Mouse (Mus musculus) forebrain, postnatal 0 days (tissue): ENCODE data around the gene Vps37c. TPM values are rescaled to one million over a fixed set of nuclear protein-coding genes. Genes with fewer than 3 reads are reported as not detected.

Experiments used
- ATAC-seq: fragments of 200-750 bp; cut with Nextera tagmentation; 2 replicates; pipeline ENCODE4 v1.8.0; 2017; ENCODE audit warnings: mild to moderate bottlenecking, moderate library complexity
- DNase-seq: peaks from one replicate; pipeline ENCODE4 v3.0.0-alpha.2; 2015
- H3K27ac ChIP-seq: fragments of 300-500 bp; sonication (generic); 2 replicates; pipeline ENCODE4 v1.5.1; 2014; ENCODE audit warnings: low read depth, mild to moderate bottlenecking, antibody characterized with exemption, low read length, moderate library complexity, mixed read lengths
- H3K27me3 ChIP-seq: fragments of 300-500 bp; sonication (generic); 2 replicates; pipeline ENCODE4 v1.6.1; 2014; ENCODE audit warnings: mild to moderate bottlenecking, low read length, mixed read lengths; ENCODE audit not compliant: insufficient read depth
- H3K36me3 ChIP-seq: fragments of 300-500 bp; sonication (generic); 2 replicates; pipeline ENCODE4 v1.6.1; 2014; ENCODE audit warnings: mild to moderate bottlenecking, moderate library complexity; ENCODE audit not compliant: insufficient read depth
- H3K4me1 ChIP-seq: fragments of 300-500 bp; sonication (generic); 2 replicates; pipeline ENCODE4 v1.6.1; 2014; ENCODE audit warnings: antibody characterized with exemption; ENCODE audit not compliant: insufficient read depth
- H3K4me2 ChIP-seq: fragments of 300-500 bp; sonication (generic); 2 replicates; pipeline ENCODE4 v1.6.1; 2014; ENCODE audit warnings: low read depth, mild to moderate bottlenecking, moderate library complexity
- H3K4me3 ChIP-seq: fragments of 300-500 bp; sonication (generic); 2 replicates; pipeline ENCODE4 v1.5.1; 2014; ENCODE audit warnings: low read depth, low read length, mixed read lengths
- H3K9ac ChIP-seq: fragments of 300-500 bp; sonication (generic); 2 replicates; pipeline ENCODE4 v1.6.1; 2014; ENCODE audit warnings: mild to moderate bottlenecking
- H3K9me3 ChIP-seq: fragments of 300-500 bp; sonication (generic); 2 replicates; pipeline ENCODE4 v1.6.1; 2016; ENCODE audit warnings: low read length
- CTCF ChIP-seq: sonication (generic); IDR thresholded peaks from 2 replicates; pipeline ENCODE4 v1.5.1; 2016; ENCODE audit warnings: antibody characterized with exemption, control low read depth, low read depth
- WGBS: fragments of 180-500 bp; shearing (Covaris S2); extraction: QIAGEN DNeasy Blood & Tissue Kit; methylation state at CpG from one replicate; pipeline ENCODE4 v1.1.7; 2014; 5-methylcytosine and 5-hydroxymethylcytosine counted together
- polyA plus RNA-seq: library from polyadenylated mRNA; unstranded; fragments of >200 nt; fragmentation: Nextera tagmentation; extraction: Ambion mirVana; gene quantifications from 2 replicates; pipeline ENCODE4 v1.2.1, GENCODE M21; 2015
- total RNA-seq: library from RNA; depleted of rRNA; stranded (reverse); fragments of >200 nt; gene quantifications from 2 replicates; pipeline ENCODE4 v1.2.3, GENCODE M21; 2014

Vps37c gene
- total and polyA plus RNA-seq, 2 experiments from 2014 or later: 29.0 to 34.5 TPM

GRCm38 (mm10) chr19:10747718-10748117, 59.2 kb downstream of the Vps37c start:
- Histone ChIP-seq H3K4me2 (no peak overlapping the region), H3K27ac (no peak overlapping the region), H3K9ac (no peak overlapping the region), H3K27me3 (no peaks in the 10 kb centered on the region), H3K36me3 (no peaks in the 10 kb centered on the region), H3K9me3 (no peaks in the 10 kb centered on the region), H3K4me1 (no peaks in the 10 kb centered on the region), H3K4me3 (no peak overlapping the region)
- no peak for TF ChIP-seq CTCF
- ATAC-seq (no peak), DNase-seq (no peak)
- 91% methylated on average over 6 of the region's 6 CpGs for WGBS

- H3K9me3 ChIP-seq: no peaks in the 10 kb centered on the region
- H3K27ac ChIP-seq: no peak overlapping the region
- H3K4me1 ChIP-seq: no peaks in the 10 kb centered on the region
- H3K4me3 ChIP-seq: no peak overlapping the region
- no peak overlapping the region for H3K9ac ChIP-seq
- DNase-seq: no peak
- no peaks in the 10 kb centered on the region for H3K36me3 ChIP-seq
- WGBS: 57% methylated on average over 11 of the region's 11 CpGs
- no peak overlapping the region for H3K4me2 ChIP-seq
- ATAC-seq: no peak
- no peak for TF ChIP-seq CTCF
- no peaks in the 10 kb centered on the region for H3K27me3 ChIP-seq
These were observed 60.0 kb downstream of the Vps37c start for GRCm38 (mm10) chr19:10748401-10749102.

- H3K4me1 ChIP-seq: no peaks in the 10 kb centered on the region
- WGBS: 85% methylated on average over 6 of the region's 6 CpGs
- DNase-seq (no peak), ATAC-seq (no peak)
- H3K27me3 ChIP-seq: no peaks in the 10 kb centered on the region
- H3K9ac ChIP-seq: no peak overlapping the region
- H3K36me3 ChIP-seq: no peaks in the 10 kb centered on the region
- no peaks in the 10 kb centered on the region for H3K9me3 ChIP-seq
- no peak overlapping the region for H3K4me3 ChIP-seq
- no peak overlapping the region for H3K4me2 ChIP-seq
- no peak overlapping the region for H3K27ac ChIP-seq
- TF ChIP-seq CTCF: no peak
These were observed 60.8 kb downstream of the Vps37c start for GRCm38 (mm10) chr19:10749295-10749694.

GRCm38 (mm10) chr19:10750161-10750560, 61.6 kb downstream of the Vps37c start:
- H3K36me3 ChIP-seq: no peaks in the 10 kb centered on the region
- TF ChIP-seq CTCF: no peak
- DNase-seq: no peak
- H3K9ac ChIP-seq: no peak overlapping the region
- H3K27ac ChIP-seq: no peak overlapping the region
- no peaks in the 10 kb centered on the region for H3K9me3 ChIP-seq
- no peak for ATAC-seq
- no peaks in the 10 kb centered on the region for H3K4me1 ChIP-seq
- 85% methylated on average over 6 of the region's 6 CpGs for WGBS
- no peaks in the 10 kb centered on the region for H3K27me3 ChIP-seq
- no peak overlapping the region for H3K4me2 ChIP-seq
- H3K4me3 ChIP-seq: no peak overlapping the region

- no peak overlapping the region for H3K9ac ChIP-seq
- 89% methylated on average over 1 of the region's 1 CpGs for WGBS
- ATAC-seq (no peak), DNase-seq (no peak)
- no peak for TF ChIP-seq CTCF
- H3K9me3 ChIP-seq: no peaks in the 10 kb centered on the region
- H3K27me3 ChIP-seq: no peaks in the 10 kb centered on the region
- H3K4me3 ChIP-seq: no peak overlapping the region
- no peaks in the 10 kb centered on the region for H3K36me3 ChIP-seq
- H3K27ac ChIP-seq: no peak overlapping the region
- no peaks in the 10 kb centered on the region for H3K4me1 ChIP-seq
- no peak overlapping the region for H3K4me2 ChIP-seq
These were observed 63.1 kb downstream of the Vps37c start for GRCm38 (mm10) chr19:10751607-10752006.

- H3K27me3 ChIP-seq: no peaks in the 10 kb centered on the region
- H3K27ac ChIP-seq: no peak overlapping the region
- no peaks in the 10 kb centered on the region for H3K4me1 ChIP-seq
- no peaks in the 10 kb centered on the region for H3K36me3 ChIP-seq
- no peak overlapping the region for H3K4me2 ChIP-seq
- 77% methylated on average over 6 of the region's 6 CpGs for WGBS
- no peak for TF ChIP-seq CTCF
- H3K9me3 ChIP-seq: no peaks in the 10 kb centered on the region
- no peak for DNase-seq
- H3K4me3 ChIP-seq: no peak overlapping the region
- H3K9ac ChIP-seq: no peak overlapping the region
- ATAC-seq: no peak
These were observed 63.6 kb downstream of the Vps37c start for GRCm38 (mm10) chr19:10752106-10752505.

GRCm38 (mm10) chr19:10752646-10753045, 64.1 kb downstream of the Vps37c start:
- Histone ChIP-seq H3K9ac (no peak overlapping the region), H3K4me2 (no peak overlapping the region), H3K27me3 (no peaks in the 10 kb centered on the region), H3K36me3 (no peaks in the 10 kb centered on the region), H3K27ac (no peak overlapping the region), H3K4me3 (no peak overlapping the region), H3K4me1 (no peaks in the 10 kb centered on the region), H3K9me3 (no peaks in the 10 kb centered on the region)
- no peak for TF ChIP-seq CTCF
- DNase-seq (no peak), ATAC-seq (no peak)
- 95% methylated on average over 5 of the region's 5 CpGs for WGBS

GRCm38 (mm10) chr19:10757125-10757524, 68.6 kb downstream of the Vps37c start:
- H3K9ac ChIP-seq: no peak overlapping the region
- H3K9me3 ChIP-seq: no peaks in the 10 kb centered on the region
- H3K36me3 ChIP-seq: no peaks in the 10 kb centered on the region
- no peak overlapping the region for H3K27ac ChIP-seq
- TF ChIP-seq CTCF: no peak
- H3K4me1 ChIP-seq: no peaks in the 10 kb centered on the region
- ATAC-seq (no peak), DNase-seq (no peak)
- no peaks in the 10 kb centered on the region for H3K27me3 ChIP-seq
- H3K4me2 ChIP-seq: no peak overlapping the region
- H3K4me3 ChIP-seq: no peak overlapping the region
